Mouse (Mus musculus) hindbrain, embryonic 16.5 days (tissue): Measurements from ENCODE around the gene Ggct. TPM values are rescaled to one million over a fixed set of nuclear protein-coding genes. Genes with fewer than 3 reads are reported as not detected.
A peak's percentile ranks its signal among the peaks of the same experiment; 100 is the strongest.
"Not testable (repeated sequence)": the region's sequence is repeated elsewhere in the genome, so short reads cannot be mapped to it uniquely, and the experiment has no call there.

ENCODE experiments used
- ATAC-seq: fragments of 200-750 bp; cut with Nextera tagmentation; 2 replicates; pipeline ENCODE4 v1.8.0; 2017; ENCODE audit warnings: moderate TSS enrichment, moderate library complexity
- H3K27ac ChIP-seq: fragments of 300-500 bp; sonication (generic); 2 replicates; pipeline ENCODE4 v1.5.1; 2014; ENCODE audit warnings: low read depth, mild to moderate bottlenecking, control low read depth, low read length, moderate library complexity
- H3K27me3 ChIP-seq: fragments of 300-500 bp; sonication (generic); replicated peaks from 2 replicates; pipeline ENCODE4 v1.6.1; 2014; ENCODE audit warnings: low read length; ENCODE audit not compliant: control insufficient read depth, insufficient read depth
- H3K36me3 ChIP-seq: fragments of 300-500 bp; sonication (generic); 2 replicates; pipeline ENCODE4 v1.6.1; 2014; ENCODE audit warnings: mild to moderate bottlenecking, low read length, moderate library complexity, mixed read lengths; ENCODE audit not compliant: control insufficient read depth, insufficient read depth
- H3K4me1 ChIP-seq: fragments of 300-500 bp; sonication (generic); 2 replicates; pipeline ENCODE4 v1.6.1; 2014; ENCODE audit warnings: low read depth, low read length; ENCODE audit not compliant: control insufficient read depth, insufficient read depth
- H3K4me2 ChIP-seq: fragments of 300-500 bp; sonication (generic); 2 replicates; pipeline ENCODE4 v1.6.1; 2014; ENCODE audit warnings: mild to moderate bottlenecking, low read length, control low read depth, moderate library complexity
- H3K4me3 ChIP-seq: fragments of 300-500 bp; sonication (generic); 2 replicates; pipeline ENCODE4 v1.5.1; 2014; ENCODE audit warnings: mild to moderate bottlenecking, low read length, control low read depth, moderate library complexity
- H3K9ac ChIP-seq: fragments of 300-500 bp; sonication (generic); 2 replicates; pipeline ENCODE4 v1.6.1; 2014; ENCODE audit warnings: low read depth, mild to moderate bottlenecking, control low read depth, low read length, moderate library complexity
- H3K9me3 ChIP-seq: fragments of 300-500 bp; sonication (generic); 2 replicates; pipeline ENCODE4 v1.6.1; 2014; ENCODE audit warnings: mild to moderate bottlenecking, low read length, moderate library complexity; ENCODE audit not compliant: control insufficient read depth
- WGBS: fragments of 180-500 bp; shearing (Covaris S2); extraction: QIAGEN DNeasy Blood & Tissue Kit; methylation state at CpG from one replicate; pipeline ENCODE4 v1.1.7; 2014; 5-methylcytosine and 5-hydroxymethylcytosine counted together
- polyA plus RNA-seq: library from polyadenylated mRNA; unstranded; fragments of >200 nt; fragmentation: Nextera tagmentation; extraction: Ambion mirVana; gene quantifications from 2 replicates; pipeline ENCODE4 v1.2.1, GENCODE M21; 2015

The Ggct gene
- polyA plus RNA-seq, 1 experiment from 2014 or later = 20.5 TPM

DNA sequence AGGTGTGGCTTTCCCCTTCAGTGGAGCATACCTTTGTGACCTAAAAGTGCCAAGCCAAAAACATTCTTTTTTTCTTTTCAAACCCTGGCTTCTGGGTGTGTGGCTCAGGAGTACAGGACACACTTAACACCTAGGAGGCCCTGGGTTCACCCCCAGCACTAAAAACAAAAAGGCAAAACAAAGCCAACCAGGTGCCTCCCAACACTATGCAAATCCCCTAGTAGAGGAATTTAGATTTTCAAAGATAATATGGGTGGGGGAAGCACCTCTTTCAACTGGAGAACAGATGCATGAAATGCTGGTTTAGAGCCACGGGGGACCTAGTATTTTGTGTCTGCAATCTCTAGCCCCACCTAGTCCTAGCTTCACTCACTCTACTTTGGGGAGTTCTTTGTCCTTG lies 28.0 kb downstream of the Ggct start:
- H3K4me2 ChIP-seq = no peak overlapping the region
- H3K4me1 ChIP-seq = no peaks in the 10 kb centered on the region
- H3K27me3 ChIP-seq = no peaks in the 10 kb centered on the region
- H3K36me3 ChIP-seq = no peaks in the 10 kb centered on the region
- H3K9ac ChIP-seq = no peak overlapping the region
- no peak for ATAC-seq
- WGBS = 73% methylated on average over 1 of the region's 1 CpGs
- no peak overlapping the region for H3K4me3 ChIP-seq
- H3K9me3 ChIP-seq = no peaks in the 10 kb centered on the region
- H3K27ac ChIP-seq = no peak overlapping the region

DNA sequence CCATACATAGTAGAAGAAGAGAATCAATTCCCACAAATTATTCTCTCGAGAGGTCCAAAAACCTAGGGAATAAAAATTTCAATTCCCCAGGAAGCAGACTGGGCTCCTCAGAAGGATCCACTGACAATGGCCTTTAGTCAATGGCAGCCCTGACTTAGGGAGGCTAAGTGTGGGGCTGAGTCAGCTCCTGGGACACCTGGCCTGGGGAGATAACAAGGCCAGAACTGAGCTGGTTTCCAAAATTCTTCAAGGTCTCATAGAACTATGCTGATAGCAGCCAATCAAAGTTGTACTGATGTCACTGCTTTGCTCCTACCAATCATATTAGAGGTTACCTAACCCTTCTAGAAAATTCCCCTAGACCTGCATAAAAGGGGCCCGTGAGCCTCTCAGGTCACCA lies 29.2 kb downstream of the Ggct start:
- Histone ChIP-seq H3K4me3 (no peak overlapping the region), H3K36me3 (no peaks in the 10 kb centered on the region), H3K4me2 (no peak overlapping the region), H3K4me1 (no peaks in the 10 kb centered on the region), H3K9ac (no peak overlapping the region), H3K9me3 (no peaks in the 10 kb centered on the region), H3K27me3 (no peaks in the 10 kb centered on the region), H3K27ac (no peak overlapping the region)
- WGBS = 87% methylated on average over 2 of the region's 2 CpGs
- ATAC-seq = no peak

DNA sequence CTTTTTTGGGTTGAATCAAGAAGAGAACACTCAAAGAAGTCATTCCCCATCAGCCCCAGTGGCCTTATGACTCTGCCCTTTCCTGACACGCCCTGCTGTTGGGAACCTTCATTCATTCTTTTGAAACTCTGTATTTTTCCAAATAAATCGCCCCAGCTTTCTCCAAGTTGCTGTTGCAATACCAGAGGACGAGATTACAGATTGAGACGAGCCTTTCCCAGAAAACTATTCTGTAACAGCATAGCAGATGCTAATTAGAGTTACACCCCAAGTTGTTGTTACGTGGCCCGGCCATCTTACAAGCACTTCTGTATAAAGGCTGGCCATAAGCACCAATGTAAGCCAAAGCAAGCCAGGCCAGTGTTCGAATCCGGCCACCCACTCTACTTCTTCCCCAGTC lies 35.1 kb downstream of the Ggct start:
- Histone ChIP-seq H3K9me3 (0 out of 2 replicates have a peak, but pooled peaks cover under 1% of the 10 kb centered on the region), H3K27me3 (no peaks in the 10 kb centered on the region), H3K27ac (no peak overlapping the region), H3K36me3 (no peaks in the 10 kb centered on the region), H3K4me3 (no peak overlapping the region), H3K9ac (no peak overlapping the region), H3K4me2 (no peak overlapping the region), H3K4me1 (no peaks in the 10 kb centered on the region)
- WGBS = 93% methylated on average over 8 of the region's 8 CpGs
- ATAC-seq = no peak

- Histone ChIP-seq H3K36me3 (no peaks in the 10 kb centered on the region), H3K27ac (no peak overlapping the region), H3K4me3 (no peak overlapping the region), H3K9me3 (0 out of 2 replicates have a peak, but pooled peaks cover 2% of the 10 kb centered on the region), H3K27me3 (no peaks in the 10 kb centered on the region), H3K4me2 (no peak overlapping the region), H3K9ac (no peak overlapping the region), H3K4me1 (no peaks in the 10 kb centered on the region)
- WGBS = 86% methylated on average over 1 of the region's 1 CpGs
- ATAC-seq = peak; percentile 30; the same call in 1 of the 2 replicates
Observed at GRCm38 (mm10) chr6:54956425-54956824, 36.3 kb downstream of the Ggct start.

DNA sequence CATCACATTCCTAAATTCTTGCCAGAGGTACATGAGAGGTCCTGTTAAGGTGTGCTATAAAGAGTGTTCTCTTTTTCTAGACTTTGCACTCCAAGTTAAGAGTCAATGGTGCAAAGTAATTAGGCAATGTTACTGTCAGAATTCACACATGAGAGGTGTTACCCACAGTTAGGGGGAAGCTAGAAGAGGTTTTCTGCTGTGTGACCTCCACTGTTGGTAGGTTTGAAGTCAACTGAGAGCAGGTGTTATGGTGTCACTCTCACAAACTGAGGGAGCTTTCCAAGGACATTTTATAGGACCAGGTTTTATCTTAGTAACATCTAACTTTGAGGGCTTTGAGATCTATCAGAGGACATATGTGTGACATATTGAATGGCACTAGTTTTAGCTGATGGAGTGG lies 36.8 kb downstream of the Ggct start:
- H3K36me3 ChIP-seq = no peaks in the 10 kb centered on the region
- no peaks in the 10 kb centered on the region for H3K27me3 ChIP-seq
- no peak overlapping the region for H3K9ac ChIP-seq
- ATAC-seq = no peak
- H3K27ac ChIP-seq = no peak overlapping the region
- 0 out of 2 replicates have a peak, but pooled peaks cover 2% of the 10 kb centered on the region for H3K9me3 ChIP-seq
- H3K4me1 ChIP-seq = no peaks in the 10 kb centered on the region
- no peak overlapping the region for H3K4me3 ChIP-seq
- no peak overlapping the region for H3K4me2 ChIP-seq

DNA sequence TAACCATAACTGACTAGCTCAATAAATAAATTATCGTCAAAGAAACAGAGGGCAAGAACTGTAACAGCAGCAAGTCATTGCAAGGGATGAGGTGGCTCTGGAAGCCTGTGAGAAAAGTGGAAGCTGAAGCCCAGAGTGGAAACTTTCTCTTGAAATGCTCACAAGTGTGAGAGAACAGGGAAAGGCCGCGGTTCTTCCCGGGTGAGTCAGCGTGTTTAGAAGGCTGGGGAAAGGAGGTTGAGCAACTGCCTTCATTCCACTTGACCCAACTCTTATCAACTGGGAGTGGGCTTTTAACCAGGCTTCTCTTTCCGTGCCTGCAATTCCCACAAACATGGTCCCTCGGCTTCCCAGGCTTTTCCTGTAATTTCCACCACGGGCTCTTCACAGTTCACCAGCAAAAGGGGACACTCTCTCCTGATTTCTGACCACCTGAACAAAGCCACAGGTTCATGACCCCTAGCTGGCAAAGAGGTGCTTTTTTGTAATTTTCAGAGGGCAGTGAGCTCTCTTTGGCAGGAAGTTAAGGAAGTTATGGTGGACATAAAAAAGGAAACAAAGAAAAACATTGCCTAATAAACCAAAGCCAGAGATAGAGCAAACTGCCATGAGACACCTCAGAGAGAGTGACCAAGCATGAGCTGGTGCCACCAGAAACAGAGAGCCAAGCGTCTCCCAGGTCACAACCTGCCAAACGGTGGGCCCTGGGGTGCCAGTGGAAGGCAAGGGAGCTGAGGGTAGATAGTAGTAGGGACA lies 37.9 kb downstream of the Ggct start:
- Histone ChIP-seq H3K4me2 (no peak overlapping the region), H3K4me1 (no peaks in the 10 kb centered on the region), H3K27ac (no peak overlapping the region), H3K9ac (no peak overlapping the region), H3K36me3 (no peaks in the 10 kb centered on the region), H3K4me3 (no peak overlapping the region), H3K27me3 (no peaks in the 10 kb centered on the region), H3K9me3 (0 out of 2 replicates have a peak, but pooled peaks cover 2% of the 10 kb centered on the region)
- no peak for ATAC-seq
- WGBS = 81% methylated on average over 10 of the region's 10 CpGs

- H3K4me2 ChIP-seq, H3K9me3 ChIP-seq, H3K9ac ChIP-seq, H3K27me3 ChIP-seq, H3K27ac ChIP-seq, H3K4me3 ChIP-seq, H3K36me3 ChIP-seq, ATAC-seq, H3K4me1 ChIP-seq: not testable (repeated sequence)
- 85% methylated on average over 4 of the region's 4 CpGs for WGBS
Observed at GRCm38 (mm10) chr6:54953399-54953798, 39.4 kb downstream of the Ggct start.

DNA sequence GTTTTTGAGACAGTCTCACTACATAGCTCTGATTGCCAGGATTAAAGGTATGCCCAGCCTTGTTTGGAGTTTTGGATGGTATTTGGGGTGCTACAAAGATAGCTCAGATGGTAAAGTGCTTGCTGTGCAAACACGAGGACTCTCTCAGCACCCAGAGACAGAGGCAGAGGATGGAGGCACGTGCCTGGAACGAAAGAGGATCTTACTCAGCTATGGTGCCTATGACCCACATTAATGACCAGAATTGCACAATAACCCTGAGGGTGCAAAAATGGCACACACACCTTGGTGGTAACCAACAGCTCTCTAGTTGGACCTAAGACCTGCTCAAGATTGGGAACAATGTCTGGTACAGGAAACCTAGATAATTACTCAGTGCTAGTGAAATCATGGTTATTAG lies 40.2 kb downstream of the Ggct start:
- Histone ChIP-seq H3K4me2 (no peak overlapping the region), H3K4me3 (no peak overlapping the region), H3K4me1 (no peaks in the 10 kb centered on the region), H3K9ac (no peak overlapping the region), H3K27me3 (no peaks in the 10 kb centered on the region), H3K27ac (no peak overlapping the region), H3K9me3 (0 out of 2 replicates have a peak, but pooled peaks cover 2% of the 10 kb centered on the region), H3K36me3 (no peaks in the 10 kb centered on the region)
- ATAC-seq = no peak
- 93% methylated on average over 3 of the region's 3 CpGs for WGBS

GRCm38 (mm10) chr6:54948682-54949081 lies 44.1 kb downstream of the Ggct start:
- Histone ChIP-seq H3K4me3 (no peak overlapping the region), H3K36me3 (no peaks in the 10 kb centered on the region), H3K4me1 (no peaks in the 10 kb centered on the region), H3K4me2 (no peak overlapping the region), H3K27ac (no peak overlapping the region), H3K9me3 (0 out of 2 replicates have a peak, but pooled peaks cover 2% of the 10 kb centered on the region), H3K9ac (no peak overlapping the region), H3K27me3 (0 out of 2 replicates have a peak, but pooled peaks cover 2% of the 10 kb centered on the region)
- 90% methylated on average over 5 of the region's 5 CpGs for WGBS
- ATAC-seq = no peak
